Mouse (Mus musculus): ENCODE data around the gene Ifi205. TPM values are rescaled to one million over a fixed set of nuclear protein-coding genes. Genes with fewer than 3 reads are reported as not detected.
"Not testable (repeated sequence)": the region's sequence is repeated elsewhere in the genome, so short reads cannot be mapped to it uniquely, and the experiment has no call there.

Ifi205 gene
- polyA plus RNA-seq, 1 experiment = not detected

GRCm38 (mm10) chr1:173995003-173995402, 36.6 kb downstream of the Ifi205 start:
- TF ChIP-seq CTCF (IDR thresholded peaks at IDR 0.05; ENCODE audit: borderline replicate concordance, insufficient read depth, low read depth, low read length) (no peak), POLR2A (IDR thresholded peaks at IDR 0.05; ENCODE audit: borderline replicate concordance, insufficient read depth, low read length) (no peak)
- Histone ChIP-seq H3K27me3 (ENCODE audit: control insufficient read depth, insufficient read depth, low read length) (no peaks in the 10 kb centered on the region), H3K27ac (ENCODE audit: insufficient read depth, low read length) (no peak overlapping the region), H3K4me3 (replicated peaks; ENCODE audit: insufficient read depth, low read depth, low read length) (no peak overlapping the region), H3K4me1 (ENCODE audit: control insufficient read depth, insufficient read depth, low read length) (peaks cover 8% of the 10 kb centered on the region)
- DNase-seq = peak in 1 of 2 experiments; percentile 14
- WGBS = 20% methylated on average over 4 of the region's 4 CpGs

- WGBS = 88% methylated on average over 6 of the region's 6 CpGs
- not testable (repeated sequence) for H3K4me3 ChIP-seq (replicated peaks; ENCODE audit: insufficient read depth, low read depth, low read length); H3K4me1 ChIP-seq (ENCODE audit: control insufficient read depth, insufficient read depth, low read length); H3K27me3 ChIP-seq (ENCODE audit: control insufficient read depth, insufficient read depth, low read length); H3K27ac ChIP-seq (ENCODE audit: insufficient read depth, low read length); DNase-seq
These were observed 48.8 kb downstream of the Ifi205 start, which contains the start of gene Ifi202b for GRCm38 (mm10) chr1:173982694-173983305. Gene Ifi202b (minus strand): TSS chr1:173982744.

DNA sequence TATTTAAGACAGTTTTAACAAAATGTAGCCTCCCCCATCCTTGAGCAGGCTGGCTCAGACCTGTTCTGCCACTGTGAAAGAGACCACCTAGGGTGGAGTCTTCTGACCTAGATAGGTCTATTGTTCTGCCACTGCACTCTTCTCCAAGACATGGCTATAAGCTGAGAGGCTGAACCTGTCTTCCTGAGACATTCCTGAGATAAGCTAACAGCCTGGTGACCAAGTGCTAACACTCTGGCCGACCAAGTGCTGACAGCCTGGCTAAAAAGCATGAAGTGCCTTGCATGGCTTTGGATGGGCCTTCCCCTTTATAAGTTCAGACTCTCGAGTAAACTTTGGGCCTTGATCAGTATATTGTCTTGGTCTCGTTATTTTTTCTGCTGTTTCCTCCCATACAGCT, 50.6 kb downstream of the Ifi205 start:
- H3K4me3 ChIP-seq (replicated peaks; ENCODE audit: insufficient read depth, low read depth, low read length); H3K4me1 ChIP-seq (ENCODE audit: control insufficient read depth, insufficient read depth, low read length); H3K27ac ChIP-seq (ENCODE audit: insufficient read depth, low read length); DNase-seq; H3K27me3 ChIP-seq (ENCODE audit: control insufficient read depth, insufficient read depth, low read length): not testable (repeated sequence)
- WGBS = 65% methylated on average over 3 of the region's 3 CpGs

DNA sequence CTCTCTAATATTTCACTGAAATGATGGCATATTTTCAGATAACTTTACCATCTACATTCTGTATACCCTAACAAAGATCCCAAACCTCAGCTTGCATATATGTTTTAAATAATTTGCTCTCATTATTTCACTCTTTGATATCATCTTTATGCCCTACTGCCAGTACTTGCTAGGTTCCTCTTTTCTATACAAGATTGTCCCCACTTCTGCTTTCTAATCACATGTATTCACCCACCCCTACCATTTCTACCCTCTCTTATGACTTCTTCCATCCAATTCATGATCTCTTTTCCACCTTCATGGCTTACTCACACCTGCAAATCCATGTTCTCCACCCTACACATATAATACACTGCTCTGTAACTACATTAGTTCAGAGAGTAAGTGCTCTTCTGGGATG, 54.0 kb downstream of the Ifi205 start:
- DNase-seq = no peak
- no peaks in the 10 kb centered on the region for H3K27me3 ChIP-seq (ENCODE audit: control insufficient read depth, insufficient read depth, low read length)

GRCm38 (mm10) chr1:173973111-173973510, 58.5 kb downstream of the Ifi205 start:
- DNase-seq = peak in 1 of 2 experiments; percentile 4
- H3K4me1 ChIP-seq (ENCODE audit: control insufficient read depth, insufficient read depth, low read length) = no peaks in the 10 kb centered on the region
- no peaks in the 10 kb centered on the region for H3K27me3 ChIP-seq (ENCODE audit: control insufficient read depth, insufficient read depth, low read length)
- TF ChIP-seq CTCF (IDR thresholded peaks at IDR 0.05; ENCODE audit: borderline replicate concordance, insufficient read depth, low read depth, low read length) (no peak), POLR2A (IDR thresholded peaks at IDR 0.05; ENCODE audit: borderline replicate concordance, insufficient read depth, low read length) (no peak)
- H3K27ac ChIP-seq (ENCODE audit: insufficient read depth, low read length) = no peak overlapping the region
- H3K4me3 ChIP-seq (replicated peaks; ENCODE audit: insufficient read depth, low read depth, low read length) = no peak overlapping the region

More for the DNA sequence above, 54.0 kb downstream of the Ifi205 start:
- no peak overlapping the region for H3K27ac ChIP-seq (ENCODE audit: insufficient read depth, low read length)
- TF ChIP-seq CTCF (IDR thresholded peaks at IDR 0.05; ENCODE audit: borderline replicate concordance, insufficient read depth, low read depth, low read length) (no peak), POLR2A (IDR thresholded peaks at IDR 0.05; ENCODE audit: borderline replicate concordance, insufficient read depth, low read length) (no peak)
- H3K4me3 ChIP-seq (replicated peaks; ENCODE audit: insufficient read depth, low read depth, low read length) = no peak overlapping the region
- H3K4me1 ChIP-seq (ENCODE audit: control insufficient read depth, insufficient read depth, low read length) = no peaks in the 10 kb centered on the region

Other genes starting within 250 kb of the Ifi205 start
- 0.11 and 0.14 TPM in 2 replicates for gene Ifi211, start 118.8 kb downstream of the Ifi205 start, polyA plus RNA-seq (2012; rRNA removed)
- 3.5 TPM in 2 replicates for gene Mndal, start 89.3 kb downstream of the Ifi205 start, polyA plus RNA-seq (2012; rRNA removed)
- gene Ifi203, start 89.1 kb downstream of the Ifi205 start, polyA plus RNA-seq (2012; rRNA removed) = 1.4 and 1.7 TPM in 2 replicates
- not detected in 2 replicates for gene Ifi202b, start 49.1 kb downstream of the Ifi205 start, polyA plus RNA-seq (2012; rRNA removed)
- gene Olfr433, start 8.9 kb upstream of the Ifi205 start, polyA plus RNA-seq (2012; rRNA removed) = not detected in 2 replicates
- gene Olfr432, start 17.4 kb upstream of the Ifi205 start, polyA plus RNA-seq (2012; rRNA removed) = not detected in 2 replicates
- not detected in 2 replicates for gene Olfr430, start 34.8 kb upstream of the Ifi205 start, polyA plus RNA-seq (2012; rRNA removed)
- gene Olfr429, start 52.5 kb upstream of the Ifi205 start, polyA plus RNA-seq (2012; rRNA removed) = not detected in 2 replicates
- not detected in 2 replicates for gene Olfr427, start 65.1 kb upstream of the Ifi205 start, polyA plus RNA-seq (2012; rRNA removed)
- not detected in 2 replicates for gene Olfr231, start 89.4 kb upstream of the Ifi205 start, polyA plus RNA-seq (2012; rRNA removed)
- not detected in 2 replicates for gene Olfr424, start 99.7 kb upstream of the Ifi205 start, polyA plus RNA-seq (2012; rRNA removed)
- not detected in 2 replicates for gene Olfr420, start 123.8 kb upstream of the Ifi205 start, polyA plus RNA-seq (2012; rRNA removed)
- gene Spta1, start 141.0 kb upstream of the Ifi205 start, polyA plus RNA-seq (2012; rRNA removed) = 0.02 and 0.03 TPM in 2 replicates
- not detected in 2 replicates for gene Olfr419, start 220.3 kb upstream of the Ifi205 start, polyA plus RNA-seq (2012; rRNA removed)